Mouse (Mus musculus): Measurements from ENCODE around the gene Gale.

DNA sequence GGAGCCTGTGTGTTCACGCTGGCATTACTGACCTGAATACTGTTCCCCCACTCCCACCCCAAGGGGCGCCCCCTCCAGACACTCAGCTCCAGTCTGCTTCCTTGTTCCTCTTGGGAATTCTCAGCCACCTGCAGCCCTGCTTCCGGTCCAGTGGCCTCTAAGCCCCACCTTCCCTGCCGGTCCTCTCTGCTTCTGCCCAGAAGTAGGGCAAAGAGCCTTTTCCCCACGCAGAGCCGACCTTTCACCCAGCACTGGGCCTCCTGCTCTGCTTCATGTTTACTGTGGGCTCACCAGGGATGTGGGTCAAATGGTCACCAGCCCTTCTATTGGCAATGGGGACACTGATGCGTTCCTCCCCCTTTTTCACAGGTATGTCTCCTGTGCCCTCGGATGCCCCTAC, 5.2 kb upstream of the Gale start:
- TF ChIP-seq POLR2A (IDR thresholded peaks at IDR 0.05; ENCODE audit: low read depth, low read length) (no peak), CTCF (IDR thresholded peaks at IDR 0.05; ENCODE audit: borderline replicate concordance, insufficient read depth, low read length) (no peak)

Measured in embryonic fibroblast, embryonic 13.5 days (primary cell).